Mouse (Mus musculus): ENCODE data around the gene Rif1.

- TF ChIP-seq TAL1 (IDR thresholded peaks at IDR 0.05; ENCODE audit: low read length) (no peak), GATA1 (IDR thresholded peaks at IDR 0.05; ENCODE audit: low read length) (no peak)
These were observed 4.0 kb upstream of the Rif1 start for GRCm38 (mm10) chr2:52068641-52069040.
